Mouse (Mus musculus) heart, adult 2 months (tissue): ENCODE results near the gene Cyb5r2. TPM values are rescaled to one million over a fixed set of nuclear protein-coding genes. Genes with fewer than 3 reads are reported as not detected.

Source experiments
- DNase-seq, 2 experiments: peaks; one replicate each; pipeline ENCODE4 v3.0.0; 2021
- H3K27ac ChIP-seq: fragments of 200-600 bp; 2 replicates; pipeline ENCODE4 v1.8.1; 2022
- H3K27me3 ChIP-seq: fragments of 200-500 bp; 2 replicates; pipeline ENCODE4 v1.6.1; 2012; ENCODE audit warnings: mild to moderate bottlenecking, low read length, inconsistent platforms, mixed read lengths; ENCODE audit not compliant: control insufficient read depth, insufficient read depth
- H3K36me3 ChIP-seq: fragments of 200-500 bp; 2 replicates; pipeline ENCODE4 v1.6.1; 2012; ENCODE audit warnings: low read length, inconsistent platforms; ENCODE audit not compliant: control insufficient read depth, insufficient read depth
- H3K4me1 ChIP-seq: fragments of 200-500 bp; 2 replicates; pipeline ENCODE4 v1.6.1; 2011; ENCODE audit warnings: low read length; ENCODE audit not compliant: control insufficient read depth, insufficient read depth
- H3K4me3 ChIP-seq: fragments of 200-600 bp; 2 replicates; pipeline ENCODE4 v1.8.1; 2022
- H3K79me2 ChIP-seq: fragments of 200-500 bp; replicated peaks from 2 replicates; pipeline ENCODE4 v1.6.1; 2012; ENCODE audit warnings: mild to moderate bottlenecking, inconsistent platforms, low read length, moderate library complexity, mixed read lengths; ENCODE audit not compliant: control insufficient read depth, insufficient read depth
- H3K9ac ChIP-seq: fragments of 200-500 bp; 2 replicates; pipeline ENCODE4 v1.6.1; 2012; ENCODE audit warnings: low read depth, mild to moderate bottlenecking, control low read depth, inconsistent platforms, low read length, mixed read lengths
- CTCF ChIP-seq: fragments of 200-600 bp; IDR thresholded peaks from 2 replicates; pipeline ENCODE4 v1.8.1; 2022; ENCODE audit warnings: antibody characterized with exemption, mild to moderate bottlenecking, moderate library complexity
- EP300 ChIP-seq: fragments of 200-500 bp; IDR thresholded peaks from 2 replicates; pipeline ENCODE4 v1.6.1; 2011; ENCODE audit warnings: low read depth, low read length, control low read depth; ENCODE audit not compliant: insufficient read depth
- POLR2A ChIP-seq: fragments of 200-500 bp; IDR thresholded peaks from 2 replicates; pipeline ENCODE4 v1.6.1; 2011; ENCODE audit warnings: mild to moderate bottlenecking, low read depth, low read length, control low read depth; ENCODE audit not compliant: insufficient read depth
- WGBS: fragments of 180-500 bp; shearing (Covaris S2); methylation state at CpG from one replicate; pipeline ENCODE4 v1.1.7; 2018; 5-methylcytosine and 5-hydroxymethylcytosine counted together
- intact Hi-C: fragments of 180-260 bp; cut with DNase I; formaldehyde crosslinking; loops from one replicate; pipeline ENCODE4 v1.15.1; 2025
- polyA plus RNA-seq: library from polyadenylated mRNA; depleted of rRNA; stranded (reverse); fragments of >200 nt; gene quantifications from 2 replicates; pipeline ENCODE4 v1.2.3, GENCODE M21; 2012; rRNA removed
- total RNA-seq, 2 experiments: library from RNA; stranded (reverse); gene quantifications; 2 replicates each; pipeline ENCODE4 v1.2.3; 2021

Cyb5r2 gene
- total and polyA plus RNA-seq, 3 experiments: 0.08 TPM; not detected in 2

- Histone ChIP-seq H3K27ac (no peak overlapping the region), H3K4me3 (no peak overlapping the region), H3K9ac (no peak overlapping the region), H3K27me3 (no peaks in the 10 kb centered on the region), H3K79me2 (no peaks in the 10 kb centered on the region), H3K4me1 (peaks cover 7% of the 10 kb centered on the region), H3K36me3 (no peaks in the 10 kb centered on the region; the same call in 1 of the 2 replicates)
- TF ChIP-seq CTCF (no peak), POLR2A (no peak), EP300 (no peak)
- intact Hi-C loops: no loop called here
- no peak for DNase-seq
- WGBS: 82% methylated on average over 5 of the region's 5 CpGs
Measured at GRCm38 (mm10) chr7:107700646-107701045, 57.2 kb downstream of the Cyb5r2 start.

- H3K4me3 ChIP-seq: no peak overlapping the region
- no peaks in the 10 kb centered on the region for H3K27me3 ChIP-seq
- H3K9ac ChIP-seq: no peak overlapping the region
- no peak for DNase-seq
- no peaks in the 10 kb centered on the region; the same call in 1 of the 2 replicates for H3K36me3 ChIP-seq
- H3K79me2 ChIP-seq: no peaks in the 10 kb centered on the region
- WGBS: 63% methylated on average over 1 of the region's 1 CpGs
- H3K27ac ChIP-seq: no peak overlapping the region
- peaks cover 4% of the 10 kb centered on the region for H3K4me1 ChIP-seq
- intact Hi-C loops: no loop called here
- TF ChIP-seq EP300: no peak
- no peak for TF ChIP-seq POLR2A
- no peak for TF ChIP-seq CTCF
Measured at GRCm38 (mm10) chr7:107699926-107700325, 57.9 kb downstream of the Cyb5r2 start.

Other genes with a start within 250 kb of the Cyb5r2 start
- 1 to 10 TPM; 4.0 to 4.6 TPM for gene Olfml1, start 190.6 kb downstream of the Cyb5r2 start, total RNA-seq
- 4.1 and 6.9 TPM in 2 replicates for gene Olfml1, start 190.6 kb downstream of the Cyb5r2 start, polyA plus RNA-seq
- 10 to 100 TPM; 19.9 to 20.1 TPM for gene Ppfibp2, start 162.8 kb downstream of the Cyb5r2 start, total RNA-seq
- gene Ppfibp2, start 162.8 kb downstream of the Cyb5r2 start, polyA plus RNA-seq: 17.4 and 21.8 TPM in 2 replicates
- not detected for gene 5330417H12Rik, start 132.9 kb downstream of the Cyb5r2 start, total RNA-seq
- gene 5330417H12Rik, start 132.9 kb downstream of the Cyb5r2 start, polyA plus RNA-seq: not detected in 2 replicates
- gene Ovch2, start 43.2 kb upstream of the Cyb5r2 start, total RNA-seq: not detected
- gene Ovch2, start 43.2 kb upstream of the Cyb5r2 start, polyA plus RNA-seq: not detected in 2 replicates
- not detected for gene Olfr467, start 54.2 kb upstream of the Cyb5r2 start, total RNA-seq
- not detected in 2 replicates for gene Olfr467, start 54.2 kb upstream of the Cyb5r2 start, polyA plus RNA-seq
- not detected for gene Olfr469, start 67.5 kb upstream of the Cyb5r2 start, total RNA-seq
- gene Olfr469, start 67.5 kb upstream of the Cyb5r2 start, polyA plus RNA-seq: not detected in 2 replicates
- not detected for gene Olfr470, start 89.5 kb upstream of the Cyb5r2 start, total RNA-seq
- not detected in 2 replicates for gene Olfr470, start 89.5 kb upstream of the Cyb5r2 start, polyA plus RNA-seq
- gene Olfr472, start 139.9 kb upstream of the Cyb5r2 start, total RNA-seq: not detected
- not detected in 2 replicates for gene Olfr472, start 139.9 kb upstream of the Cyb5r2 start, polyA plus RNA-seq
- not detected for gene Olfr473, start 172.4 kb upstream of the Cyb5r2 start, total RNA-seq
- not detected in 2 replicates for gene Olfr473, start 172.4 kb upstream of the Cyb5r2 start, polyA plus RNA-seq
- not detected for gene Olfr474, start 196.6 kb upstream of the Cyb5r2 start, total RNA-seq
- gene Olfr474, start 196.6 kb upstream of the Cyb5r2 start, polyA plus RNA-seq: not detected in 2 replicates
- not detected for gene Olfr476, start 206.8 kb upstream of the Cyb5r2 start, total RNA-seq
- not detected in 2 replicates for gene Olfr476, start 206.8 kb upstream of the Cyb5r2 start, polyA plus RNA-seq
- not detected for gene Olfr477, start 228.7 kb upstream of the Cyb5r2 start, total RNA-seq
- not detected in 2 replicates for gene Olfr477, start 228.7 kb upstream of the Cyb5r2 start, polyA plus RNA-seq